Comparison of ENCODE assay signal across 19 mouse cellular contexts in genomic region chr4:135485086-135485485, GRCm38 (mm10). TPM values are rescaled to one million over a fixed set of nuclear protein-coding genes. Genes with fewer than 3 reads are reported as not detected.
"Had no signal": no experiment of that assay in that cellular context is flagged by ENCODE, and none has a peak within 500 bp of the region (broad histone marks: within the 10 kb centered on the region; RNA-seq: fewer than 3 reads in every experiment).

No protein-coding gene starts in this region.

- DNase-seq: lung, adult 18-20 months; lung, embryonic 14.5 days; lung, postnatal 10 days; lung, postnatal 4 days; midbrain, embryonic 14.5 days; retina, postnatal 1 day; right cerebral cortex, adult 18-20 months; right cerebral cortex, postnatal 25 days; right cerebral cortex, postnatal 4 days; spleen, adult 18-20 months; thymus, postnatal 14 days; thymus, postnatal 36 days had no signal

- H3K9me3 ChIP-seq: midbrain, embryonic 10.5 days; midbrain, embryonic 12.5 days; neural tube, embryonic 13.5 days; neural tube, embryonic 15.5 days had no signal

- H3K27me3 ChIP-seq: midbrain, embryonic 12.5 days; neural tube, embryonic 13.5 days; neural tube, embryonic 15.5 days had no signal

- H3K27ac ChIP-seq: midbrain, embryonic 10.5 days; midbrain, embryonic 12.5 days; neural tube, embryonic 13.5 days; neural tube, embryonic 15.5 days had no signal

- H3K9ac ChIP-seq: lung, embryonic 14.5 days; midbrain, embryonic 12.5 days; neural tube, embryonic 13.5 days; neural tube, embryonic 15.5 days had no signal

- H3K4me1 ChIP-seq: midbrain, embryonic 10.5 days; midbrain, embryonic 12.5 days had no signal

- ATAC-seq: midbrain, embryonic 16.5 days had no signal

- H3K4me2 ChIP-seq: lung, embryonic 14.5 days; midbrain, embryonic 12.5 days; neural tube, embryonic 13.5 days; neural tube, embryonic 15.5 days had no signal

- H3K4me3 ChIP-seq: midbrain, embryonic 10.5 days; midbrain, embryonic 12.5 days; myocyte; neural tube, embryonic 13.5 days; neural tube, embryonic 15.5 days had no signal

RNA-seq across cellular contexts. Expression of gene Stpg1, which starts 9.5 kb away (rescaled TPM):
- total RNA-seq: megakaryocyte-erythroid progenitor cell, adult 5-6 weeks had no signal
- polyA plus RNA-seq: myocyte had no signal
